Mouse (Mus musculus): Measurements from ENCODE around the gene Lamb3. TPM values are rescaled to one million over a fixed set of nuclear protein-coding genes. Genes with fewer than 3 reads are reported as not detected.

The Lamb3 gene
- total RNA-seq, 2 experiments from 2014 or later = 2.4 to 3.2 TPM

- DNase-seq (ENCODE audit: low spot score) = no peak
These were observed 174.3 kb downstream of the Lamb3 start for GRCm38 (mm10) chr1:193381597-193382404.

GRCm38 (mm10) chr1:193382435-193382834 is 174.9 kb downstream of the Lamb3 start:
- DNase-seq (ENCODE audit: low spot score) = no peak

- peak; percentile 24 for DNase-seq (ENCODE audit: low spot score)
These were observed 175.5 kb downstream of the Lamb3 start for GRCm38 (mm10) chr1:193382841-193383462.

GRCm38 (mm10) chr1:193386136-193386535 is 178.6 kb downstream of the Lamb3 start:
- peak; percentile 85 for DNase-seq (ENCODE audit: low spot score)

DNA sequence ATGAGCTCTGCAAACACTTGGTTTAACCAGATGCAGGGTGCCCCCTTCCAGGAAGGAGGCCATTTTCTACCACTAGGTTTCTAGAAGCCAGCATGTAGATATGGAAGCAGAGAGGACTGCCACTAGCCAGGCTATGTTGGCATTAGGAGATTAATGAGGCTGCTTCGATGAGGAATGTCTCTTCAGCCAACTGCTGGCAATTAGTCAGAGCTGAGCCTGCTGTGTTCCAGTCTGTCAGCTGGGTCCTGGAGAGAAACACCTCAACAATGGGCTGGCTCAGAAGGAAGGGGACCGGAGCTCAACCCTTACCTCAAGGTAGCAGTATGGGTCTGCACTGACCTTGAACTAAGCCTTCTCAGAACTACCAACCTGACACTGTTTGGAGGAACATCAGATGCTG is 179.7 kb downstream of the Lamb3 start:
- no peak for DNase-seq (ENCODE audit: low spot score)

DNA sequence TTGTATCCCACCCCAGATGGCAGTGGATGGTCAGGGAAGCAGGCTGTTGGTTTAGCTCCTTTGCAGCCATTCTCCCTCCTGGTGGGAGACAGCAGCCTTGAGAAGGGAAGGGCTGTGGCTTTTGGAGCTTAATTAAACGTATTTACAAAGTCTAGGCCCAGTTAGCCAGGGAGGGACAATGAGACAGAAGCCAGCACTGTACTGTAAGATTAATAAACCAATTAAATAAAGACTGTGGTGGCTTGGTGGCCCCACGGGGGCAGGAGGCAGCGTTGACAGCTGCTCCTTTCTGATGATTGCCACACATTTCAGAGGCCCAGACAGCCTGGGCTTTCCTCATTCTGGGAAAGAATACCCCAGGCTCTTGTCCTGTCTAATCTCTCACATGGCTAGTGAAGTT is 182.0 kb downstream of the Lamb3 start:
- DNase-seq (ENCODE audit: low spot score) = no peak

- DNase-seq (ENCODE audit: low spot score) = no peak
These were observed 182.5 kb downstream of the Lamb3 start for GRCm38 (mm10) chr1:193390004-193390403.

DNA sequence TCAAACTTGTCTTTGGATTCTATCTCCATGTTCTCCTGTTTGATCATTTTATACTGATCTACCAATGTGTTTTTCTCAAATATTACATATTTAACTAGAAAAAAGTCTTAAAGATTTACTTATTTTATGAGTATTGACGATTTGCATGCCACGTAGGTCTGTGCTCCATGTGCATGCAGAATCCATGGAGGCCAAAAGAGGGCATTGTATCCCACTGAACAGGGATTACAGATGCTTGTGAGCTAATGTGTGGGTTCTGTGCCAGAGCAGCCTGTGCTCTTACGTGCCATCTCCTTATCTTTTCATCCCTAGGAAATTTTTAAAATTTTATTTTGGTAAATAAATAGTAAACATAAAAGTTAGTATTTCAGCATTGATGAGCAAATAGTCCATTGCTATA is 184.8 kb downstream of the Lamb3 start:
- DNase-seq (ENCODE audit: low spot score) = no peak

Other genes with a start within 250 kb of the Lamb3 start
- under 1 TPM; 0.16 to 0.24 TPM for gene Syt14, start 171.9 kb upstream of the Lamb3 start, total RNA-seq (2021)
- gene Diexf, start 77.4 kb upstream of the Lamb3 start, total RNA-seq (2021) = 1 to 10 TPM; 6.5 to 6.7 TPM
- gene Irf6, start 54.6 kb upstream of the Lamb3 start, total RNA-seq (2021) = under 1 TPM; 0.53 to 0.88 TPM
- 1 to 10 TPM; 2.9 to 3.9 TPM for gene A130010J15Rik, start 39.7 kb upstream of the Lamb3 start, total RNA-seq (2021)
- 1 to 10 TPM in 1 of 2 experiments, under 1 TPM in 1; 0.55 to 1.9 TPM for gene Traf3ip3, start 6.0 kb upstream of the Lamb3 start, total RNA-seq (2021)
- 1 to 10 TPM; 5.3 to 9.5 TPM for gene Hsd11b1, start 56.4 kb downstream of the Lamb3 start, total RNA-seq (2021)
- gene G0s2, start 65.5 kb downstream of the Lamb3 start, total RNA-seq (2021) = 10 to 100 TPM; 10.7 to 19.6 TPM
- under 1 TPM in 1 of 2 experiments, not detected in 1; 0.40 TPM for gene Camk1g, start 162.6 kb downstream of the Lamb3 start, total RNA-seq (2021)

Measured in gastrocnemius, adult 18-20 months (tissue).